ENCODE assay signal across 1 mouse cellular context in the genomic region with DNA sequence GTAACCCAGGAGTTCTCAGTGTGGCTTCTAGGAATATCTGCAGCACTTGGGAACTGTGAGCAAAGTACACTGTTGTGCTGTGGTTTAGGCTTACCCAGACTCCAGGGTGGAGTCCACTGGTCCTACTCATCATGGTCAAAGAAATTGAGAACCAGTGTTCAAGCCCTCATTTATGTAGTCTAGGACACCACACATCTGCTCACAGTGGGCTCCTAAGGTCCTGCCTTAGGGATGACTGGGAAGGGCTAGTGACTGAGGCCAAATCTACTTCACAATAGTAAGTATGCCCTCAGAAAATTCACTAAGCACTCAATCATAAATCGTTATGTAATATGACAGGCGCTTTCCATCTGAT.
TF ChIP-seq lines count a peak whose summit lies in the region.

No protein-coding gene starts in this region.

TF ChIP-seq in MEL, 35 proteins besides CTCF, POLR2A, EP300 and RAD21:
- TF ChIP-seq MAZ (IDR thresholded peaks at IDR 0.05; ENCODE audit: low read depth, low read length) (no peak), MYC (IDR thresholded peaks at IDR 0.05; ENCODE audit: low read depth, low read length) (no peak), MXI1 (IDR thresholded peaks at IDR 0.05; ENCODE audit: low read depth, low read length) (no peak), CHD1 (IDR thresholded peaks at IDR 0.05; ENCODE audit: low read depth, low read length) (no peak), TCF12 (IDR thresholded peaks at IDR 0.05; ENCODE audit: low read depth, low read length) (no peak), USF1 (IDR thresholded peaks at IDR 0.05; ENCODE audit: low read depth, low read length) (no peak), TBP (IDR thresholded peaks at IDR 0.05; ENCODE audit: low read depth, low read length) (no peak)
